Mouse (Mus musculus) heart, postnatal 25 days (tissue): Measurements from ENCODE around the gene Sipa1l3. TPM values are rescaled to one million over a fixed set of nuclear protein-coding genes. Genes with fewer than 3 reads are reported as not detected.

Source experiments
- DNase-seq: peaks from one replicate; pipeline ENCODE4 v3.0.0; 2022; ENCODE audit warnings: low spot score
- intact Hi-C: fragments of 180-260 bp; cut with DNase I; formaldehyde crosslinking; loops from one replicate; pipeline ENCODE4 v1.15.1; 2025
- total RNA-seq, 2 experiments: library from RNA; stranded (reverse); gene quantifications; 2 replicates each; pipeline ENCODE4 v1.2.3; 2021

Gene Sipa1l3
- total RNA-seq, 2 experiments from 2014 or later, result 8.8 to 9.4 TPM

DNA sequence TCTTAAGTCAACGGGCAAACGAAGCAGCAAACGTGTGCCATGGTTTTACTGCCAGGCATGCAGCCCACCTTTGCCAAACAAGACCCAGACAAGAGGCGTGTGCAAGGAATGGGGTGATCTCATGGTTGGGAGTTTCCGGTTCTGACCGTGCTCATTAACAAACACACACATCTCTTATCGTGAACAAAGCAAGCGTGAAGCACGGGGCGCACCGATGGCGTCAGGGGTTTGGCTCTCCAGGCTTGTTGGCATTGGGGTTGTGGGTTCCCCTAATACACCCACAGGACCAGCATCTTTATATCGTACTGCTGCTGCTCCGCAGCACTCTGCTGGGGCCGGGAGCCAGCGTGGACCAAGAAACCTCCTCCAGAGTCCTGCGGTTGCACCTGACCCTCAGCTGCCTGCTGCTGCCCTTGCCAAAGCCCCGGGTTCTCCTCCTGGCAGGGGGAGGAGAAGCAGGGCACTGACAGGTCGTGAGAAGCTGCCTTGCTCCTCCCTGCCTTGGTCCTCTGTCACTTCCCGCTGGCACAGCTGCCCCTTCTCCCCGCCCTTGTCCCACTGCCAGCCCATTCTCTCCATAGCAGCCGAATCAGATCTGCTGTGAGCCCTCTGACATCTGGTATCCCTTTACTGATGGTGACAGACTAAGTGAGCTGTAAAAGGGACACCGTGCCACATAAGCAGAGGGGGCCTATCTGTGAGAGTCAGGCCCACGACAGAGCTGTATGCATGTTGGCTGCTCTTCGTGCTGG, 126.5 kb downstream of the Sipa1l3 start:
- DNase-seq, result no peak
- intact Hi-C loops, result loop anchor here (5.0 kb wide), 1 partner anchor 40 kb away; no protein-coding TSS in a partner anchor

- intact Hi-C loops, result loop anchor here (5.0 kb wide), 1 partner anchor 41 kb away; no protein-coding TSS in a partner anchor
- no peak for DNase-seq
Measured at GRCm38 (mm10) chr7:29391112-29391760, 127.2 kb downstream of the Sipa1l3 start.

DNA sequence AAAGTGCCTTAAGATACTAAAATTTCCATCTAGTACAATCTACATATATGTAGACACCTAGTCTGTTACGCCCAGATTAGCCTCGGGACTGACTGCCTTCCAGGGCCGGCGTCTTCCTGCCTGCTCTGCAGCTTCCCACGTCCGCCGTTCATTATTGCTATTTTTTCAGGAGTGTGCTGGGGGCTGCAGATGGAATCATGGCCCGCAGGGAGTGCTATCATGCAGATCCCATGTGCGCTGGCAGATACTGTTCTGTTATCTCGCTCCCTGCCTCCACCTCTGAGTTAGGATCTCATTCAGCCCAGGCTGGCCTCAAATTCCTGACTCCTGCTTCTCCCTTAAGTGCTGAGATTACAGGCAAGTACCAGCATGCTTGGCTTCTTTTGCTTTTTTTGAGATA, 128.2 kb downstream of the Sipa1l3 start:
- DNase-seq, result no peak
- intact Hi-C loops, result loop anchor here (5.0 kb wide), 1 partner anchor 42 kb away; no protein-coding TSS in a partner anchor

- intact Hi-C loops, result no loop called here
- DNase-seq, result no peak
Measured at GRCm38 (mm10) chr7:29387524-29388068, 130.8 kb downstream of the Sipa1l3 start.

- DNase-seq, result no peak
- intact Hi-C loops, result no loop called here
Measured at GRCm38 (mm10) chr7:29386349-29386748, 132.1 kb downstream of the Sipa1l3 start.

GRCm38 (mm10) chr7:29385791-29386190, 132.7 kb downstream of the Sipa1l3 start:
- intact Hi-C loops, result no loop called here
- no peak for DNase-seq

- intact Hi-C loops, result loop anchor here (1.0 kb wide), 1 partner anchor 139 kb away; no protein-coding TSS in a partner anchor
- DNase-seq, result peak; percentile 44
Measured at GRCm38 (mm10) chr7:29383255-29383654, 135.2 kb downstream of the Sipa1l3 start.

- intact Hi-C loops, result no loop called here
- no peak for DNase-seq
Measured at GRCm38 (mm10) chr7:29381466-29382040, 136.9 kb downstream of the Sipa1l3 start.

DNA sequence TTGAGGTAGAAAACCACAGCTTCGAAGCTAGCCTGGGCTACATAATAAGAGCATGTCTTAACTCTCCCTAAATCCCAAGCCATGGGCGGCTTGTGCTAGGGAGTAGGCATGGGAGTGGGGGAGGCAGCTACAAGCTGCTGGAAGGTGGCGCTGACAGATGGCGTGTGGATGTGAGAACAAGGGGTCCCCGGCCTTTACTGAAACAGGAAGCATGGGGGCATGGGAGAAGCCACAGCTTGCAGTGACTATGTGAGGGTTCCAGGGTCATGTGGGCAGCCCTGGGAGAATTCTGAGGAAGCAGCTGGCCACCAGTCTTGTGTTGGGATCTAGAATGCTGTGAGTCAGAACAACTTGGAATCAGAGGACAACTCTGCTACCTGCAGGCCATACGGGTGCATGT, 144.4 kb downstream of the Sipa1l3 start:
- no peak for DNase-seq
- intact Hi-C loops, result no loop called here

GRCm38 (mm10) chr7:29372123-29372522, 146.3 kb downstream of the Sipa1l3 start:
- no peak for DNase-seq
- intact Hi-C loops, result no loop called here

DNA sequence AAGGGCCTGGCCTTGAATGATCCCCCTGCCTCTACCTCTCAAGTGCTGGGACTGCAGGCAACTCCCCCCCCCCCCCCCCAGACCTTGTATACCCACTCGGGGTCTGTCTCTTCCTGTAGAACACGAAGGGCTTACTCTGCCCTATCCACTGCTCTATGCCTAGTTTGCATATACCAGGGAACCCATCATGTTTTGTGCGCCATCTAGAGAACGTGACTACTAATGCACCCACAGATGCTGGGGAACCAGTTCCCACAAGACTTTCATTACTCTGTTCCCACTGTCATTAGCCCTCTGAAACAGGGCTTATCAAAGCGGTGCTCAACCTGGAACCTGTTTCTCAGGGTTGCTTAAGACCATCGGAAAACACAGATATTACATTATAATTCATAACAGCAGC, 148.4 kb downstream of the Sipa1l3 start:
- no peak for DNase-seq
- intact Hi-C loops, result no loop called here

DNA sequence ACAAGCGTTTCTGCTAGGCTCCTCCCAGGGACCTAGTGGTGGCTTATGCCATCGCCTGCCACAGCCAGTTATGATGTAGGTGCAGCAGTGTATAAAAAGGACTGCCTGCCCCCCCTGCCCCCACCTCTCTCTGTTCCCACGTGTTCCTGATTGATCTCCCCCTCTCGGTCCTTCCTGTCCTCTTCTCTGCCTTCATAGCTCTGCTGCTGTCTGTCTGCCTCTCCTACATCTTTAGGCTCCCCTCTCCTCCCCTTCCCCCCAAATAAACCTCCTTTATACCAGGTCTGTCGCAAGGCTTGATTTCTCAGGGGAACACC, 150.5 kb downstream of the Sipa1l3 start:
- intact Hi-C loops, result no loop called here
- DNase-seq, result no peak

DNA sequence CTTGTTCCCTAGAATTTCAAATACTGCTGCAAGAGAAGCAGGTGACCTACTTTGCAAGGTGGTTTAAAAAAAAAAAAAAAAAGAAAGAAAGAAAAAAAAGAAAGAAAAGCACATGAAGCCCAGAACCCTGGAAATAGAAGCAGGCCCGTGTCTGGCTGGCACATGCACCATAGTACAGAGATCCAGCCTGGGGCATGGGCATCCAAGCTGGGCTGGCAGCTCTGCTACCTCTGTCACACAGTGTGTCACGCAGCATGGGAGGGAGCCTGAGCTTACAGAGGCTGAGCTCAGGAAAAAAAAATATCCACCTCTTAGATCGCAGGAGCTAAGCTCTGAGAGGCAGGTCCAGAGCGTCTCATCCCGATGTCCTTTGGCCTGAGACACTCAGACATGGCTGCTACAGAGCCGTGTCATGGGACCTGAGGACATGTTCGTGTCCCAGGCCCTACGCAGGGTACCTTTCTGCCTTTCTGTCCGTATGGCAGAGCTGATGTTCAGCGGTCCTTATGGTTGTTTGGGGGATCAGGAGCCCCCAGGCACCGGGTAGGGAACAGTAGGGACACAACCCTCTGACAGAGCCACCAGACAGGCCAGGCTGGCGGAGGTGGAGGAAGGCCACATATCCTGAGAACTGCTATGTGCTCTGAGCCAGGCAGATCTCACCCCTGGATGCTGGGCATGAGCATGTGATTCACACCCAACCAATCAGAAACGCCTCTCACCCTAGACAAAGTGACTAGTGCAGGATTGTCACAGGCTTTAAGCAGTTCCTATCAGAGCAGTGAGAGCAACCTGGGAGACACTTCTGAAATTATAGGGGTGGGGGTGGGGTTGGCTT, 151.1 kb downstream of the Sipa1l3 start:
- intact Hi-C loops, result no loop called here

DNA sequence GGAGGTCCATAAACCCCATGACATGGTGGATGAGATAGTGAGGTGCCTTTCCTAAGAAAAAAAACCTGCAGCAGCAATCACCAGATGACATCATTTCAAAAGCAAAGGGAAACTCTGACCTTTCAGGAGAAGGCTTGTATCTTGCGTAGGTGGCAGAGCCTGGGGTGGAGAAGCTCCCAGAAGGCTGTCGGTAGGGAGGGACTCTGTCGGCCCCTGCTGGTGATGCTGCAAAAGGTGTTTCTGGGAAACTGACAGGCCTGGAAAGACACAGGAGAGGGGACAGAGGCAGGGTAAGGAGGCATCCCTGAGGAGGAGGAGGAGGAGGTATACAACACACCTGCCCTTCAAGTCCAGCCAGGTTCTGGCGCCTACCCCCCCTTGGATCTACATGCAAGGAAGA, 154.4 kb downstream of the Sipa1l3 start:
- intact Hi-C loops, result no loop called here
- no peak for DNase-seq

More for the DNA sequence above, 151.1 kb downstream of the Sipa1l3 start:
- no peak for DNase-seq

DNA sequence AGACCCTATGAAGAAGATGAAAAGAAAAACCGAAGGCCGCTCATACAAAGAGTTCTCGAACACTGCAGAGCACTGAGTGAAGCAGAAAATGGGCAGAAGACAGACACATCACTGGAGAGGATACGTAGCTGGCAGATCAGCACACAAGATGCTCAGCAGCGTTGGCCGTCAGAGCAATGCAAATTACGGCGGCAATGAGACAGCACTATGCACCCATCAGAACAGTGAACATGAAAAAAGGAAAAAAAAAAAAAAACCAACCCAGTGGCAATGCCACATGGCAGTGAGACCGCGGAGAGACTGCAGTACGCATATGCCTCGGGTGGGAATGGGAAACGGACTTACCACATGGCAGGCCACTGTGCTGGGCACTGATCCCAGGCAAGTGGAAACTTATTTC, 156.9 kb downstream of the Sipa1l3 start:
- no peak for DNase-seq
- intact Hi-C loops, result no loop called here

DNA sequence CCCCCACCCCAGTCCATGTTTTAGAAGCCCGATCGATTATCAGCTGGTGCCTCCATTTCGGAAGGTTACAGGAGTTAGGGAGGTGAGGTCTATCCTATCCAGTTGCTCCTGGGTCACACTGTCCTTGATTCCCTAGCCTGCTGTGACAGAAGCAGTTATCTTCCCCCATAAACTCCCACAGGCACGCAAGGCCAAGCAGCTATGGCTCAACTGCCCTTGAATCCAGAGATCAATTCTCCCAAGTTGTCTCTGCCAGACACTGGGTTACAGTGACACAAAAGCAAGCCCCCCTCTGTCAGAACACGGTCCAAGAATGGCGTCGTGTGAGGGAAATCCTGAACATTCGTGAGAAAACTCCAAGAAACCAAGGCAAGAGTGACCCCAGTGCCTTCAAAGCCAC, 163.0 kb downstream of the Sipa1l3 start:
- DNase-seq, result no peak
- intact Hi-C loops, result no loop called here

DNA sequence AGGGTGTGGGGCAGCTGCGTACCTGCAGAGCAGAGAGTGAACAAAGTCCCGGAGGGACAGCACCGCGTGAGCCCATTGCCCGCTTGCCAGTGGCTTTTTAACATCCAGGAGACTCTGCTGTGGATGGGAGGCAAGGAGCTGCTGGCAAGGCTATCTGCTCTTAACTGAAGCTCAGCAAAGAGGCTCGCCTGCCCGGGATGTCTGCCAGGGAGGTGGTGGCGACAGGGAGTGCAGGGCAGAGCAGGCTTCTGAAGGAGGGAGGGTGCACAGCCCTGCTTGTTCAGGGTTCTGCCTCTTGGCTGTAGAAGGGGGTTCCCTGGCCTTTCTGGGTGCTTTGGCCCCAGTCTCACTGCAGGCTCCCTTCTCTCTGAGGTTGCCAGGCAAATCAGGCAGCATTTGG, 164.3 kb downstream of the Sipa1l3 start:
- DNase-seq, result peak; percentile 23
- intact Hi-C loops, result no loop called here

GRCm38 (mm10) chr7:29352246-29352645, 166.2 kb downstream of the Sipa1l3 start:
- intact Hi-C loops, result no loop called here

GRCm38 (mm10) chr7:29350489-29350888, 168.0 kb downstream of the Sipa1l3 start:
- intact Hi-C loops, result no loop called here
- DNase-seq, result no peak

More at GRCm38 (mm10) chr7:29352246-29352645, 166.2 kb downstream of the Sipa1l3 start:
- no peak for DNase-seq

- intact Hi-C loops, result no loop called here
- DNase-seq, result no peak
Measured at GRCm38 (mm10) chr7:29346212-29346611, 172.2 kb downstream of the Sipa1l3 start.
